Mouse (Mus musculus) lung, postnatal 0 days (tissue): ENCODE data around the gene Msto1. TPM values are rescaled to one million over a fixed set of nuclear protein-coding genes. Genes with fewer than 3 reads are reported as not detected.
"Not testable (repeated sequence)": the region's sequence is repeated elsewhere in the genome, so short reads cannot be mapped to it uniquely, and the experiment has no call there.

Experiments used
- ATAC-seq: fragments of 200-750 bp; cut with Nextera tagmentation; 2 replicates; pipeline ENCODE4 v1.8.0; 2017; ENCODE audit warnings: moderate library complexity
- DNase-seq: peaks from one replicate; pipeline ENCODE4 v3.0.0-alpha.2; 2016; ENCODE audit warnings: low spot score
- H3K27ac ChIP-seq: fragments of 300-500 bp; sonication (generic); 2 replicates; pipeline ENCODE4 v1.5.1; 2014; ENCODE audit warnings: antibody characterized with exemption, mild to moderate bottlenecking, low read length, mixed read lengths
- H3K27me3 ChIP-seq: fragments of 300-500 bp; sonication (generic); replicated peaks from 2 replicates; pipeline ENCODE4 v1.6.1; 2014; ENCODE audit warnings: low read length, mixed read lengths; ENCODE audit not compliant: insufficient read depth
- H3K36me3 ChIP-seq: fragments of 300-500 bp; sonication (generic); 2 replicates; pipeline ENCODE4 v1.6.1; 2014; ENCODE audit warnings: low read length, mixed read lengths; ENCODE audit not compliant: insufficient read depth
- H3K4me1 ChIP-seq: fragments of 300-500 bp; sonication (generic); 2 replicates; pipeline ENCODE4 v1.6.1; 2014; ENCODE audit warnings: antibody characterized with exemption, low read depth, low read length, mixed read lengths; ENCODE audit not compliant: insufficient read depth
- H3K4me2 ChIP-seq: fragments of 300-500 bp; sonication (generic); replicated peaks from 2 replicates; pipeline ENCODE4 v1.6.1; 2014; ENCODE audit warnings: low read depth, mild to moderate bottlenecking, low read length, moderate library complexity, mixed read lengths
- H3K4me3 ChIP-seq: fragments of 300-500 bp; sonication (generic); 2 replicates; pipeline ENCODE4 v1.5.1; 2014; ENCODE audit warnings: low read depth, low read length
- H3K9ac ChIP-seq: fragments of 300-500 bp; sonication (generic); replicated peaks from 2 replicates; pipeline ENCODE4 v1.6.1; 2014; ENCODE audit warnings: low read depth, mild to moderate bottlenecking
- H3K9me3 ChIP-seq: fragments of 300-500 bp; sonication (generic); 2 replicates; pipeline ENCODE4 v1.6.1; 2016; ENCODE audit warnings: low read length, mixed read lengths
- CTCF ChIP-seq: IDR thresholded peaks from 2 replicates; pipeline ENCODE4 v1.5.1; 2016; ENCODE audit warnings: antibody characterized with exemption, mild to moderate bottlenecking
- EP300 ChIP-seq: IDR thresholded peaks from 2 replicates; pipeline ENCODE4 v1.6.1; 2016; ENCODE audit warnings: antibody characterized with exemption, mild to moderate bottlenecking, control low read depth
- WGBS: fragments of 180-500 bp; shearing (Covaris S2); extraction: QIAGEN DNeasy Blood & Tissue Kit; methylation state at CpG from one replicate; pipeline ENCODE4 v1.1.7; 2014; 5-methylcytosine and 5-hydroxymethylcytosine counted together
- polyA plus RNA-seq: library from polyadenylated mRNA; unstranded; fragments of >200 nt; fragmentation: Nextera tagmentation; extraction: Ambion mirVana; gene quantifications from 2 replicates; pipeline ENCODE4 v1.2.1, GENCODE M21; 2015

Msto1 gene
- polyA plus RNA-seq, 1 experiment from 2014 or later, result 23.2 TPM

DNA sequence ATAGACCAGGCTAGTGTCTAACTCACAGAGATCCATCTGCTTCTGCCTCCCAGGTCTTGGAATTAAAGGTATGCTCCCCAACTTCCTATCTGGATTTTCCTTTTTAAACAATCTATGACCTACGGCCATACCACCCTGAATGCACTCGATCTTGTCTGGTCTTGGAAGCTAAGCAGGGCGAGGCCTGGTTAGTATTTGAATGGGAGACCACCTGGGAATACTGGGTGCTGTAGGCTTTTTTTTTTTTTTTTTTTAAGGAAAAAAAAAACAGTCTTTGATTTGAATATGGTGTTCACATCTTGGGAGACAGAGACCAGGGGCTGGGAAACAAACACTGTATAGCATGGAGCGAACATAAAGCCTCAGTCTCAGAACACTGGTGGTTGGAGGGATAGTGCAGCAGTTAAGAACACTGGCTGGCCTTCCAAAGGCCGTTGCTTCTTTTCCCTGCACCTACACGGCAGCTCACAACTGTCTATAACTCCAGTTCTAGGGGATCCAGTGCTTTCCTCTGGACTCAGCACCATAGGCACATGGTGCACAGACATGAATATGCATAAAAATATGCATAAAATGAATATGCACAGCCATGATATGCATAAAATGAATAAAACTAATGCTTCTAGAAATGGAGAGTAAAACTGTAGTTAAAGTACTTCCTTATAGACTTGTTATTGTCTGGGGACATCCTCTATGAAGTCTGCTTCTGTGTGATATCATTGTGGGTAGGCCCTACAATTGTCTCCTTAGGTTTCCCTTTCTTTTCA, 7.2 kb downstream of the Msto1 start:
- Histone ChIP-seq H3K4me1 (no peaks in the 10 kb centered on the region), H3K4me3 (no peak overlapping the region), H3K9ac (no peak overlapping the region), H3K4me2 (no peak overlapping the region), H3K36me3 (peaks cover 59% of the 10 kb centered on the region), H3K9me3 (no peaks in the 10 kb centered on the region), H3K27ac (no peak overlapping the region), H3K27me3 (no peaks in the 10 kb centered on the region)
- no peak for DNase-seq
- TF ChIP-seq CTCF (no peak), EP300 (no peak)
- WGBS, result 85% methylated on average over 6 of the region's 6 CpGs
- no peak for ATAC-seq

DNA sequence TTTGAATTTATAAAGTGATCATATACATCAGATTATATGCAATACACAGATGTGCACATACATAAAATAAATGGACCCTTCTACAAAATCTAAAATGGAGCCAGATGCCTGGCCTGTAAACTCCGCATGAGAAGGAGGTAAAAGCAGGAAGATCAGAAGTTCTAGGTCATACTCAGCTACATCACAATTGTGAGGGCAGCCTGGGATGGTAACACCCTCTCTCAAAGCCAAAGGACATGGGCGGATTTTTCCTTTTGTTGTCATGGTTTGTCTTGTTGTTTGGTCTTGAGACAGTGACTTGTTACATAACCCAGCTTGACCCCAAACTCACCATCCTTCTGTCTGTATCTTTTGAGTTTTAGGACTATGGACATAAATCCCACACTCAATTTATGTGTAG, 8.1 kb downstream of the Msto1 start:
- TF ChIP-seq CTCF (no peak), EP300 (no peak)
- Histone ChIP-seq H3K4me3 (no peak overlapping the region), H3K4me2 (no peak overlapping the region), H3K9me3 (no peaks in the 10 kb centered on the region), H3K4me1 (no peaks in the 10 kb centered on the region), H3K36me3 (peaks cover 60% of the 10 kb centered on the region), H3K27ac (no peak overlapping the region), H3K27me3 (no peaks in the 10 kb centered on the region), H3K9ac (no peak overlapping the region)
- DNase-seq (no peak), ATAC-seq (no peak)
- 89% methylated on average over 2 of the region's 2 CpGs for WGBS

DNA sequence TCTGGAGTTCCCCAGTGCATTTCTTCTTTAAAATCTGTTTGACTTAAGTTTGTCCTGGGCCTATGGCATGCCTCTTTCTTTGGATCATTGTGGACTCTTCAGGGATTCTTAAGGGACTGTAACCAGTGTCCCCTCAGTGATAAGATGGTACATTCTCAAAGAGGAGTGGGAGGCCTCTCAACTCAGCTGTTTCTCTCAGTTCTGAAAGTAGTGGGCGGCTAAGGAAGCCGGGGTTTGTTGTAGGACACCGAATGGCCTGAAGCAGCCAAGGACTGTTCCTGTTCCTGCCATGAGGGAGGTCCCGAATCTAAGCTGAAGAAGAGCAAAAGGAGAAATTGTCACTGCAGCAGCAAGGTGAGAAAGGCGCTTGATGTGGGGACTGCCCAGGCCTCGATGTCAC, 8.6 kb downstream of the Msto1 start:
- no peak for DNase-seq
- 85% methylated on average over 6 of the region's 6 CpGs for WGBS

DNA sequence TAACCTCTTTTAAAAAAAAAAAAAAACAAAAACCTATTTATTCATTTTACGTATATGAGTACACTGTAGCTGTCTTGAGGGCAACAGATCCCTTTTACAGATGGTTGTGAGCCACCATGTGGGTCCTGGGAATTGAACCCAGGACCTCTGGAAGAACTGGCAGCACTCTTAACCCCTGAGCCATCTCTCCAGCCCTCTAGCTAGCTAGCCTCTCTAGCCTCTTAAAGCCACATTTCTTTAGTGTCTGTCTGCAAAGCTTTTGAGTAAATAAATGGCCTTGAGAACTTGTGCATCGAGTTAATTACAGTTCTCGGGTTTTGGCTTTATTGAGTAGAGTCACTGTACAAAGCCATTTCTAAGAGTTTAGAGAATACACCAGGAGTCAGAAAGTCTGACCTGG, 9.0 kb downstream of the Msto1 start:
- H3K36me3 ChIP-seq, result peaks cover 57% of the 10 kb centered on the region
- no peak for DNase-seq

More for the DNA sequence above, 8.6 kb downstream of the Msto1 start:
- Histone ChIP-seq H3K4me1 (no peaks in the 10 kb centered on the region), H3K4me2 (no peak overlapping the region), H3K36me3 (peaks cover 60% of the 10 kb centered on the region), H3K27ac (no peak overlapping the region), H3K4me3 (no peak overlapping the region), H3K9ac (no peak overlapping the region), H3K27me3 (no peaks in the 10 kb centered on the region), H3K9me3 (no peaks in the 10 kb centered on the region)
- no peak for ATAC-seq
- TF ChIP-seq EP300, result no peak
- TF ChIP-seq CTCF, result no peak

GRCm38 (mm10) chr3:88893011-88893410, 20.8 kb downstream of the Msto1 start:
- H3K9ac ChIP-seq, H3K27me3 ChIP-seq, H3K36me3 ChIP-seq, H3K4me3 ChIP-seq, ATAC-seq, H3K9me3 ChIP-seq, H3K4me2 ChIP-seq, DNase-seq, H3K4me1 ChIP-seq, H3K27ac ChIP-seq: not testable (repeated sequence)
- WGBS, result 96% methylated on average over 7 of the region's 7 CpGs

More for the DNA sequence above, 9.0 kb downstream of the Msto1 start:
- Histone ChIP-seq H3K27me3 (no peaks in the 10 kb centered on the region), H3K9me3 (no peaks in the 10 kb centered on the region), H3K4me3 (no peak overlapping the region), H3K4me2 (no peak overlapping the region), H3K4me1 (no peaks in the 10 kb centered on the region), H3K27ac (no peak overlapping the region), H3K9ac (no peak overlapping the region)
- 80% methylated on average over 3 of the region's 3 CpGs for WGBS
- TF ChIP-seq EP300 (no peak), CTCF (no peak)
- no peak for ATAC-seq

DNA sequence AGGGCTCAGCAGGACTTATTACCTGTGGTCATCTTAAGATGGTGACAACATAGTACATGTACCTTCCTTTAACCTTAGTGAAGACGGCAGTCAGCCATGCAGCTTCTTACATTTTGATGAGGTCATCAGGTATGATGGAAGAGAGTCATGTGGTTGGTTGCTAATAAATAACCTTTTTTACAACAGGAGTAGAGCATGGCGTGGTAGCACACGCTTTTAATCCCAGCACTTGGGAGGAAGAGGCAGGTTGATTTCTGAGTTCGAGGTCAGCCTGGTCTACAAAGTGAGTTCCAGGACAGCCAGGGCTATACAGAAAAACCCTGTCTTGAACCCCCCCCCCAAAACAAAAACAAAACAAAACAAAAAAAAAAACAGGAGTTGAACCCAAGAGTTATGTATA, 31.3 kb downstream of the Msto1 start:
- not testable (repeated sequence) for H3K9me3 ChIP-seq, ATAC-seq, H3K27ac ChIP-seq, DNase-seq, H3K9ac ChIP-seq, H3K36me3 ChIP-seq, H3K4me1 ChIP-seq, H3K4me3 ChIP-seq, H3K27me3 ChIP-seq, H3K4me2 ChIP-seq
- 94% methylated on average over 4 of the region's 4 CpGs for WGBS

- not testable (repeated sequence) for H3K9me3 ChIP-seq, H3K36me3 ChIP-seq, H3K4me1 ChIP-seq, DNase-seq, H3K4me2 ChIP-seq, H3K4me3 ChIP-seq, H3K27me3 ChIP-seq, H3K9ac ChIP-seq, H3K27ac ChIP-seq
- ATAC-seq, result peak; percentile 75
- WGBS, result no CpG with 5 or more reads among the region's 4 CpGs
Measured at GRCm38 (mm10) chr3:88868449-88868848, 45.4 kb downstream of the Msto1 start.

- H3K36me3 ChIP-seq, result peaks cover 12% of the 10 kb centered on the region
- not testable (repeated sequence) for H3K27me3 ChIP-seq, H3K4me3 ChIP-seq, DNase-seq, H3K27ac ChIP-seq, H3K4me2 ChIP-seq, H3K4me1 ChIP-seq, H3K9ac ChIP-seq, H3K9me3 ChIP-seq
- no CpG with 5 or more reads among the region's 8 CpGs for WGBS
- ATAC-seq, result peak; percentile 33
Measured at GRCm38 (mm10) chr3:88867177-88867576, 46.6 kb downstream of the Msto1 start.

GRCm38 (mm10) chr3:88866735-88867134, 47.1 kb downstream of the Msto1 start:
- ATAC-seq, result peak; percentile 86

More at GRCm38 (mm10) chr3:88866735-88867134, 47.1 kb downstream of the Msto1 start:
- H3K4me1 ChIP-seq, H3K4me2 ChIP-seq, H3K9me3 ChIP-seq, H3K27ac ChIP-seq, H3K9ac ChIP-seq, DNase-seq, H3K27me3 ChIP-seq, H3K4me3 ChIP-seq: not testable (repeated sequence)
- H3K36me3 ChIP-seq, result peaks cover 12% of the 10 kb centered on the region
- WGBS, result no CpG with 5 or more reads among the region's 3 CpGs
